Mouse (Mus musculus): ENCODE measurements around the gene Lin37.

Lin37 gene

DNA sequence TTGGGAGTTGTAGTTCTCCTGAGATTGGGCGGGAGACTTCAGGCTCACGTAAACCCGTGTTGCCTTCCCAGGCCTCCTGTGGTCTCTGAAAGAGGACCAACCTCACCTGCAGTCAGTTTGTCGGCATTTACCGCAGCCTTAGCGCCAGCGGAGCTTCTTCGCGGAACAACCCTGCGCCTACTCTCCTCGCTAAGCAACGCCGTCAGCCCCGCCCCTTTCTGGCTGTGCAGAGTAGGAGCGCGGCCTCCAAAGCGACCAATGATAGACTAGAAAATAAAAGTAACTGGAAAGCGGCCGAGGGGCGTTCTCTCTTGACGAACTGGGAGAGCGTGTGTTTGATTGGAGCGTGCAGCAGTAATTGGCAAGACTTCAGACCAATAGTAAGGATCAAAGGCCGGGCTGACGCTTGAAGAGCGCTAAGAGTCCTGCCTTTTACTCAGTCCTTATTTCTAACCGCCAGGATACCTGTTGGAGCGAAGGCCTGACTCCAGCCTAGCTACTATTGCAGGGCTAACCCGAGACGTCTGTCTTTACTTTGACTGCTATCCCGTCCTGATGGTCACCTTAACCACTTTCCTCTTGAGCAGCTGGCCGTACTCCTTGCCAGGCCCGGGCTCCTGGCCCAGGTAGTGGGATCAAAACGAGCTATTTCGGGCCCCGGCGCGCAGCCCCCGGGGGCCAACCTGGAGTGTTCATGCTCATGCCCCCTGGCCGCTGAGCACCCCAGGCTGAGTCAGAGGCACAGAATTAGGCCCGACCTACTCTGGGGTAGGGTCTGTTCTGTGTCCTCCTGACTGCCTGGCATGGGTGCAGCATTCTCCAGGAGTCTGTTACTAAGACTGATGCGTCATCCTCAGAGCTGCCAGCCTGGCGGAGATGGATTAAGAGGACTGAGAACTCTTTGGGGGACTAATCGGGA is 7.3 kb downstream of the Lin37 start, which contains the start of the genes Hspb6 and Proser3:
Hspb6 (plus strand) TSS at position 77 of the 919 bp plus-strand sequence.
Proser3 (minus strand) TSS at position 198 of the 919 bp plus-strand sequence.
- DNase-seq = peak; percentile 89 to 90

DNA sequence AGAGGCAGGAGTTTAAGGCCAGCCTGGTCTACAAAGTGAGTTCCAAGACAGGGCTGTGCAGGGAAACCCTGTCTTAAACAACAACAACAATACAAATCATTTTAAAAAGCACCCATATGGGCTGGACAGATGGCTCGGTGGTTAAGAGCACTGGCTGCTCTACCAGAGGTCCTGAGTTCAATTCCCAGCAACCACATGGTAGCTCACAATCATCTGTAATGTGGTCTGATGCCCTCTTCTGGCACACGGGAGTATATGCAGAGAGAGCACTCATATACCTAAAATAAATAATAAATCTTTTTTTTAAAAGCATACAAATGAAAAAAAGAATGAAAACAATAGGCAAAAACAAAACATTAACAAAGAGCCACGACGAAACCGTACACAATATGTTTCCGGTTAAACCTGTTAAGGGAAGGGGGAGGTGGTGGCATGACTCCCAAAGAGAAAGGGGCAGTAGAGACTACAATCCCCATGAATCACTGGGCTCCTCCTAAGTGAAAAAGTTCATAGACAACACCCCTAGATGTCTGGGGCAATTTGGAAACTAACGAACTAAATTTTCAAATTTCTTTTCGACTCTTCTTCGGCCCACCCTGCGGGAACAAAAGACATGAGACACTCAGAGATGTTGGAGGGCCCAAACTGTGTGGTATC is 8.1 kb downstream of the Lin37 start:
- DNase-seq = no peak

DNA sequence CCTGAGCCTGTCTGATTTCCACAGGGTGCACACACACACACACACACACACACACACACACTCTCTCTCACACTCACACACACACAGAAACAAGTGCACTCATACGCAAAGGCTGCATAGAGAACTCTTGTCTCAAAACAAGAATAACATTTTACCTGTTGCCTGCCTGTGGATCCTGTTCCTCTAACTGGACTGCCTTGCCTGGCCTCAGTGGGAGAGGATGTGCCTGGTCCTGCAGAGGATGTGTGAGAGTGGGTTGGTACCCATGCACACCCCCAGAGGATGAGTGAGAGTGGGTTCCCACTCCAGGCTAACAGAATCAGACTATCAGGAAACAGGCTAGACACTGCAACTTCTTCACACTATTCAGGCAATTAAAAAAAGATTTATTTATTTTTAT is 9.0 kb downstream of the Lin37 start:
- no peak for DNase-seq

DNA sequence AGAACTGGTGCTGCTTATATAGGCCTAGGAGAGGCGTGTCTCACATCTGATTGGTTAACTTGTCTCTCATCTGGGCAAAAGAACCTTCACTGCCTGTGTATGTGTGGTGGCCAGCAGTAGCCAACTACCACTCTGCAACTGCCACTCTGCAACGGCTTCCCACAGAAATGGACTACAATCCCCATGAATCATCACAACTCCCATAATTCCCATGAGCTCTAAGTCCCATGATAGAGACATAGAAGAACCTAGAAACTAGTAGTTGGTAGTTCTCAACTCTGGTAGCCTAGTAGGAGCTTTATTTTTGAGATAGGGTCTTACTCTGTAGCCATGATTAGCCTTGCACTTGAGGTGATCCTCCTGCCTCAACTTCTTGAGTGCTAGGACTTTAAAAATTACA is 9.8 kb downstream of the Lin37 start:
- DNase-seq = no peak

DNA sequence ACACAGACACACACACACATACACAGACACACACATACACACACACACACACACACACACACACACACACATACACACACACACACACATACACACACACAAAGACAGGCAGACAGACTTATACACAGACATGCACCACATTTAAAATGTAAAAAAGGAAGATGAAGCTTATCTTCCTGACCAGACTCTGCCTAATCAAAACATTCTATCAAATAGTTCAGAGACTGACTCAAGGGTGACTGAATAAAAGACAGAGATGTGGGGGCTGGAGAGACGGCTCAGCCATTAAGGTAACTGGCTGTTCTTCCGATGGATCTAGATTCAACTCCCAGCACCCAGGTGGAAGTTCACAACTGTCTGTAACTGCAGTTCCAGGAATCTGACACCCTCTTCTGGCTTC is 15.3 kb downstream of the Lin37 start:
- DNase-seq = no peak

DNA sequence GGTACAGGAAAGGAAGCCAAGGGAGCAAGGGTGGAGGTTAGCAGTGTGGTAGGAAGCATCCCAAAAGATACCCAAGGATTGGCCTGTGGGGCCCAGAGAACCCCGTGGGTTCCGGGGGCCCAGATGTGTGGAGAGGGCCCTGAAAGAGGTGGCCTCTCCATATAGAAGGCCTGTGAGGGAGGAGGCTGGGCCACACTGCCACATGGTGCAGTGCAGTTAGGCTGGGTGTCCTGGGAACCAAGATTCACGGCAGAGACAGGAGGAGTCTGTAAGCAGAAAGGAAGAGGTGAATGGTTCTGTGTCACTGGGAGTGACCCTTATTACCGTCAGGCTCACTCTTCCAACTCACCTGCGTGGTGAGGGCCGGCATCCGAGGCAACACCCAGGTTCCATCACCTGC is 19.1 kb downstream of the Lin37 start:
- no peak for DNase-seq

DNA sequence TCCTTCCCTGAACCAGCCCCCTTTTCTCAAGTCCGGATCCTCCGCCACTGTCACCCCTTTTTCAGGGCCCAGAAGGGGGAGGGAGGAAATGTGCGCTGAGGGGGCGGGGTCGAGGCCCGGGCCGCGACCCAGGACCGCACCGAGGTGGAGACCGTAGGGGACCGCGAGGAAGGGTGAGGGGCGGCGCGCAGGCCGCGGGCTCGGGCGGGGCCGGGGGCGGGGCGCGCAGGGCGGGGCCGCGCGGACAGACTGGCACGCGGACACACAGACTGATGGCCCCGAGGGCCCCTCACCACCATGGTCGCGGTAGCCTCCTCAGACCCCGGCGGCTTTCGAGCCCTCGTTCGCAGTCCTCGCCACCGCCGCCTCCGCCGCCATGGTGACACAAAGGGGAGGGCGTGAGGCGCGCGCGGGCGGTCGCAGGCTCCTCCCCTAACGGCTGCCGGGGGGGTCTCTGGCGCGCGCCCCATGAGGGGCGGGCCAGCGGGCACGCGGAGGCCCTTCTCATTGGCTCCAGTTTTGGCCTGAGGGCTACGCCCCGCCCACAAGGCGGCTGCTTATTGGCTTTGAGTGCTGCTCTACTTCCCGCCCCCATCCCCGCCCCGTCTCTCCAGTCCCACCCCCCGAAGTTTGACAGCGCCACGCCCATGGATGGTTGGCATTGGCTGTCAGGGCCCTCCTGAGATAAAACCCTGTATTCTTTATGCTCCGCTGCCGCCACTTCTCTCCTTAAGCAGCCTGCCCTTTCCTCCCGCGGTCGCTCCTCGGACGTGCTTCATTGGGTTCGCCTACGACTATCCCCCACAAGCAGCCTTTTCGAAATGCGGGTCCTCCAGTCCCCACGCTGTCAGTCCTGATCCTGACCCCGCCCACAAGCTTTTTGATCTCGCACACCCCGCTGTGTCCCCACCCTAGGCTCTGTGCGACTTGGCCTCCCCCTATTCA is 24.7 kb downstream of the Lin37 start, which contains the start of gene Arhgap33:
Arhgap33 (minus strand) TSS at position 428 of the 945 bp plus-strand sequence.
- peak; percentile 92 to 93 for DNase-seq

DNA sequence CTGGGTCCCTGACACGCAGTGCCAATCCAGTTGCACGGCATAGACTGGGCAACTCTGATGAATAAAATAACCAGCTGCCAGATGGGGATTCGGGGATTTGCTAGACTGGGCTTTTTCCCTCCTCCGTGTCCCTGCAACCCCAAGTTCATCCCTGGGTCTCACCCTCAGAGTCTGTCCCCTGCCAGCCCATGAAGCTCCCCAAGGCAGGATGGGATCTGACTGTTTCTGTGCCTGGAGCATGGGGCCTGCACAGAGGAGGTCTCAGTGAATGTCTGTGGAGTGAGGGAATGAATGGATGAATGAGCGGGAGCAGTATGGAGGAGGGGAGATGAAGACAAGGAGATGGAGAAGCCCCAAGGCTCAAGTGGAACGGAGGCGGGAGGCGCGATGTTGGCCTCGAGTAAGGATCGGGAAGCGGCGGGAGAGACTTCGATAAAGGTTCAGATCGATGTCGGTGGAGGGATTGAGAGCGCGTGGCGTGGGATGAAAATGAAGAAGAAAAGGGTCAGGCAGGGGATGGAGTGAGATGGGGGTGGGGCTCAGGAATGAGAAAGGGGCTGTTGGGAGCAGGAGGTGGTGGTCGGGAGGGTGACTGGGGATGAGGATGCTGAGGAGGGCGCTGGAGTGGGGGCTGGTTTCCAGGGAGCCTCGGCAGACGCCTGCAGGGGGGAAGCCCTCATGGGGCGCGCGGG is 25.6 kb downstream of the Lin37 start:
- DNase-seq = no peak

DNA sequence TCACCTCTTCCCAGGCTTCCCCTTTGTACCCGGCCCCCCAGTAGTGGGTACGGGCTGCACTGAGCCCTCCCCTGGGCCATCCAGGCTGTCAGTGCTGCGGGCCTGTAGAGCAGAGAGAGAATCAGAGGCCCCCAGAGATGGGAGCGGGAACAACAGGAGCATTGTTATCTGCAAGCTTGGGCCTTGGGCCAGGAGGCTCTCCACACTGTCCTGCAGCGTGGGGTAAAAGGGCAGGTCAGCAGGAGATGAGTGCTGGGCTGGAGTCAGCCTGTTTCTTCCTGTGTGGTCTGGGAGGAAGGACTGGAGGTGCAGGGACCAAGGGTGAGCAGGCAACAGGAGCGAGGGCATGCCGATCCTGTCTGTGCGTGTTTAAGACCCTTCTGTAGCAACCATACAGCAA is 26.7 kb downstream of the Lin37 start:
- DNase-seq = no peak

DNA sequence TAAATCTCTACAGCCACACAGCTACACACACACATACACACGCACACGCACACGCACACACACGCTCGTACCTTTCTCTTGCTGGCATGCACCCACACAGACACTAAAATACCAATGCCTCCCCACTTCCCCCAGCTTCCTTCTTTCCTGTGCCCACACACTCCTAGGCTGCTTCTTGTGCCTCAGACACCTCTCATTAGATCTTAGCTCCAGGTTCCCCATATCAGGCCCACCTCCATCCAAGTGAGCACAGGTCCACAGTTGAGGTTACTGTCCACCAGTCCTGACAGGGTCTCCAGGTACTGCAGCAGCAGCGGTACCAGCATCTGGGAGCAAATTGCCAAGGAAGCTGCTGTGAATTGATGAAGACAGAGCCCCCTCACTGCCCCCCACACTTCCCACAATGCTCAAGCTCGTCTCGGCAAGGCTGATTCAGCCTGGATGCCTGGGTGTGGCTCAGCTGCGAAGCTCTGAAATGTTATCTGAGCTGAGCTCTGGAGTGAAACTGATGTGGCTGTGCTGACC is 28.3 kb downstream of the Lin37 start:
- no peak for DNase-seq

DNA sequence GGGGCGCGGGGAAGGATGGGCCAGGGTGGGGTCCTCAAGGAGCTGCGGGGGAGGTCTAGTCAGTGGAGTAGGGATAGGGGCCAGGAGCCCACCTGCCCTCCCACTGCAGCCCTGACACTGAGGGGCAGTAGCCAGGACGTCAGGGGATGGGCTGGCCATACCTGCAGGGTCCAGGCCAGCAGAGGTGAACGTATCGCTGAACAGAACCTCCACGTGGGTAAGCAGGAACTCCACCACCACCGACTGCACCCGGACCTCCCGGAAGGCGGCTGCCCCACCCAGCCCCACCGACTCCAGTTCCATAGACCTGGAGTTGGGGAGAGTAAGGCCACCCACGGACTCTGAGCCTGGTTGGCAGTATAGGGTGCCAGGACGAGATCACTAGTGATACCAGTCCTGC is 32.7 kb downstream of the Lin37 start:
- DNase-seq = no peak

DNA sequence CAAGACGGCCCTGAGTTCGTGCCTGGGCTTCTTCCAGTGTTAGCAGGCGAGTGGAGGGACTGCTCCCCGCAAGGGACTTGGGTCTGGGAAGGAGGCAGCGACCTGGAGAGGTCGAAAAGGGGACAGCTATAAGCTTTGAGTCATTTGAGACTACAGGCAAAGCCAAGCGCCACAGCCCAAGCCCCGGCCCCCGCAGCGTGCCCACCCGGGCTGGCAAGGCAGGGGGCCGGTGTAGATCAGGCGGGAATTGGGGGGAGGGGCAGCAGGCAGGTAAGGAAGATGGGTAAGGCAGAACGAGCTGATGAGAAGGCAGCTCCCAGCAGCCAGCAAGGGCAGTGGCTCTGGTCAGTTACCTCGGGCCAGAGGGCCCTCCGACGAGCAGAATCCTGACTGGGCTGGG is 33.2 kb downstream of the Lin37 start:
- no peak for DNase-seq

DNA sequence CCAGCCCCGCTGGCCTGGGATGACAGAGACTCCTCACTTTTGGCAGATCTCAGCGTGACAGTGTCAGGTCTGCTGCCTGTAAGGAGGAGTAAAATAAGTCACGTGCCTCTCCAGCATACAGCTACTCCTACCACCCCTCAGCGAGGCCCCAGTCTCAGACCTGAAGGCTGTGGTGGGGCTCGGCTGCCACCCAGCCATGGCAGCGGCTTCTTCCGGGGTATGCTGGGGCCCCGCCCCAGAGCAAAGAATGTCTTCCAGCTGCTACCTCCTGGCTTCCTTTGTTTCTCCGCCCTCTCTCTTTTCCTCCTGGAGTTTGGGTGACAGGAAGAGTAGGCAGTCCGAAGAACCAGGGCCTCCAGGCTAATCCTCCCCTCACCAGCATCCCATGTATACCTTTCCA is 33.7 kb downstream of the Lin37 start:
- DNase-seq = no peak

DNA sequence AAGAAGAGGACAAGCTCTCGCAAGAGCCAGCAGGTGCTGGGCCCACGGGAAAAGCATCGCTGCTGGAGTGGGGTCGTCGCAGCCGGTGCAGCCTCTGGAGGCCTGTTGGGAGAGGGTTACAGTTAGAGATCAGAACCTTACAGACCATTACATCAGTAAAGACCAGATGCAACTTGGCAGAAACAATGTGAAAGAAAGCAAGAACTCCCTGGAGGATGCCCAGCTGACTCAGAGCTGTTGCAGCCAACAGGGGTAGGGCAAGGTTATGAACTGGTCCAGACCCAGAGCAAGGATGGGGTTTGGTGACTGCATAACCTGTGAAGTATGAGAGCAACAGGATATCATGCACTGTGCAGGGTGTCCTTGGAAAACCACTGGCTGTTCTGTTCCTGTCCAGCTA is 35.2 kb downstream of the Lin37 start:
- DNase-seq = no peak

DNA sequence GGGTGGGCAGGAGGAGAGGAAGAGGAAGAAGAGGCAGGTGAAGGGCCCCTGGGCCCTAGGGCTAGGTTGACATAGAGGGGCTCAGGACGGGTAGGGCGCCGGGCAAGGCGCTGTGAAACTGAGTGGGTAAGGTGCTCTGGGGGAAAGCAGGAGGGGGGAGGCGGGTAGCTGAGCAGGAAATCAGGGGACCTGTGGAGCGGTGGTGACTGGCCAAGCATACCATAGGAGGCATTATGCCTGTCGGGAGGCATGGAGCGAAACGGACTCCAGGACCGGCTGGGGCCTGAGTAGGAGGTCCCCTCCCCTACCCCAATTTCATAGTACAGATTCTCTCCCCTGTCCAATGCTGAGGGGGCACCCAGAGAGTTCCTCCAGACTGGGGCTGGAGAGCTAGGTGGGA is 36.8 kb downstream of the Lin37 start:
- DNase-seq = no peak

DNA sequence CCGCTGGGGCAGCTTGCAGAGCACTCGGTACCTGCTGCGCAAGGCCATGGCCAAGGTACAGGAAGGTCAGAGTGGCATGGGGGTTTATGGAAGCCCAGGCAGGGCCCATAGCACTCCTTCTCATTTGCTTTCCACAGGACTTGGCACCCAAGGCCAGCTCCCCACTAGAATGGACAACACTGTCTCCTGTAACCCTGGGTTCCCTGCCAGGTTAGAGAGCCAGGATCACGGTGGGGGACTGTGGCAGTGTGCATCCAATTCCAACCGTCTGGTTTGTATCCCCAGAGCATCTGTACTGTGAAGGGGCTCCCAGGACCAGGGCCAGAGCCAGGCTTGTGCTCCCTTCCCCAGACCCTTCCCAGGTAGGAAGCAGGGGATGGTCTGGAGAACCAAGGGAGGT is 38.8 kb downstream of the Lin37 start:
- DNase-seq = no peak

DNA sequence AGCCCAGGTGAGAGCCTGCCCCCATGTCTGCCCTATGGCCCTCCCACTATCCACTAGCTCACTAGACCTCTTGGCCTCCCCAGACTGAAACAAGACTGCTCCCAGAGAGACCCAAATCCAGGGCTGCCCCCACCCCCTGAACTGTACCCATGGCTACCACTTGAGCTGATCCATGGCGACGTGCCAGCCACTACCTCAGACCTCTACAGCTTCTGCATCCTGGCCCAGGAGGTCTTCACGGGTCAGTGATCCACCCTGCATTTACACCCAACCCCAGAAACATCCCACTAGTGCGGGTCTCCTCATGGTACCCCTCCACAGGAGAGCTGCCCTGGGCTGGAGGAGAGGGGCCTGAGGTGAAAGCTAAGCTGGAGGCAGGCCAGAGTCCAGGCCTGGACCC is 39.2 kb downstream of the Lin37 start:
- DNase-seq = no peak

DNA sequence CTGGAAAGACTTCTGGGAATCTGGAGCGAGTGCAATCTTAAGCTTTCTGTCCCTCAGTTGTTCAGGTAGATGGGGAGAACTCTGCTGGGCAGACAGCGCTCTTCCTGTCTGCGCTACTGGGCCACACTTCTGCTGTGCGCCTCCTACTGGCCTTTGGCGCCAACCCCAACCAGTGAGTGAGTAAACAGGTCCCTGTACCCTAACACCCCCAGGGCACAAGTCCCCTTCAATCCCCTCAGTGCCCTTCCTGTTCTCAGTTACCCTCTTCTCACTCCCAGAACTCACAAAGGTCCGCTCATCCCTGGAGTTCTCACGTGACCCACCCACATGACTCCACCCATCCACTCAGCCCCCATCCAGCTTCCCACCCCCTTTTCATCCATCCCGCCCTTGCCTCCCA is 41.3 kb downstream of the Lin37 start:
- DNase-seq = no peak

DNA sequence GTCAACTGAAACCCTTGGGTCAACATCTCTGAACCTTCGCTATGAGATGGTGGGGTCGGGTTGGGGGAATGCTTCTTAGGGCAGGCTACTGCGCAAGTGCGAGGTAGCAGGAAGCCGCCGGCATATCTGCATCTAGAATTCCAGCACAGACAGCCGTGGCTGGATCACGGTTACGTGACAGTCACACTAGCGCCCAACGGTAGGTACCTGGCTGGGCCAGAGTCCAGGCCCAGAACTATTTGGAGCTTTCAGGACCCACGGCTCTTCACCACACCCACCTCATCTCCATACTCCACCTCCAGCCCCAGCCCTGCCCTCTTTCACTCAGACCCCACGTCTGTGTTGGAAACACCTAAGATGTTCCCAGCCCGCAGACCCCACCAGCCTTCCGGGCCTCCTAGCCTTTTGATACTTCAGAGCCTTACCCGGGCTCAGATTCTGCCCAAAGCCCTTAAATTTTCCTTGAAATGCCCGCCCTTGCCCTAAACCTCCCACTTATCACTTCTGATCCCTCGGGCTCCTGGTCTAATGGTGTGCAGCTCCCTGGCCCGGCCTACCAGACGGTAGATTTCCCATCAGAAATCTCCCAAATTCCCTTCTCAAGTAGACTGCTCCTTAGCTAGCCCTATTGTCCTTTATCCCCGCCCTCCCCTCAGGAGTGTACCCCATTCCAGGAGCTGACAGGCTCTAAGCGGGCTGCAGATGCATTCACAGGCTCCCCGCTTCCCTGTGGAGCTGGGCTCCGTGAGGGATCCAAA is 44.5 kb downstream of the Lin37 start:
- no peak for DNase-seq

DNA sequence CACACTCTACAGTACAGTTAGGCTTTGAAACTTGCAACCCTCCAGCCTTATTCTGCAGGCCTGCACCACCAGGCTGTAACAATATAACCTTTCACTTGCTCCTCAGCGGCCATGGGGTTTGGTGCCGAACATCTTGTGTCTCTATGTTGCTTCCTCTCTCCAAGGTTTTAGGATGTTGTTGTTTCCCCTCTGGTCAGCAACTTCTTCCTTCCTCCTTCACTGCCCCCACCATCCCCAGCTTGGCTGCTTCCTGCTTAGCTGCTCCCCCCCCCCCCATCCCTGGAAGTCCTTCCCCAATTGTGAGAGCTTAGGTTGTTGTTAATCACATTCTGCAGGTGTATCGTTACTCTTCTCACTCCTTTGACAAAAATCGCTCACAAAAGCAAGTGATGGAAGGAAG is 51.6 kb downstream of the Lin37 start:
- DNase-seq = no peak

All from spleen, adult 18-20 months (tissue).